Mouse (Mus musculus): ENCODE measurements around the gene Sos2.

DNA sequence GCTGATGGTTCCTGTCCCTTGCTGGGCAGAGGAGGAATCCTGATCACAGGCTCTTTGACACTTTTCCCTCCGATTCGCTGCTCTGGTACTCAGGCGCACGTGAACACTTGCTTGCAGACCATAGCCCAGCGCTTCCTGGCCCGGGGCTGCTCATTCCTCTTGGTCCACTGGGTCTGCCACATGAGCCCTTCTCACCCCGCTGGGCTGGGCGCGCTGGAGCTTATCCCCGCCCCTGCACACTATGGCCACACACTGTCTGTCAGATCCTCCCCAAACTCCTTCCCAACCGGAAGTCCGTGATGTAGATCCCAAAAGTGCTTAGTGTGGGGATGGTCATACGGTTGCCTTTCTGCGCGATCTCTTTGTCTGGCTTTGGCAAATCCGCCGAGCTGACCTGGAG lies 11.8 kb upstream of the Sos2 start:
- TF ChIP-seq CTCF (IDR thresholded peaks at IDR 0.05 in 2 of 3, conservative IDR thresholded peaks at IDR 0.05 in 1 of 3; ENCODE audit: control insufficient read depth in 1 of 3, insufficient read depth in 1 of 3, low read depth in 2 of 3, low read length in 3 of 3, poor library complexity in 1 of 3, severe bottlenecking in 1 of 3) = no peak
- no peak for TF ChIP-seq GABPA (IDR thresholded peaks at IDR 0.05; ENCODE audit: low read depth, low read length)
- TF ChIP-seq POLR2A (IDR thresholded peaks at IDR 0.05; ENCODE audit: control insufficient read depth in 1 of 2, insufficient read depth in 1 of 2, low read depth in 1 of 2, low read length in 2 of 2, poor library complexity in 1 of 2) = no peak
- no peak for TF ChIP-seq TBP (IDR thresholded peaks at IDR 0.05; ENCODE audit: low read depth, low read length)
- no peak for TF ChIP-seq GATA1 (IDR thresholded peaks at IDR 0.05; ENCODE audit: low read depth, low read length)
- TF ChIP-seq USF1 (IDR thresholded peaks at IDR 0.05; ENCODE audit: low read depth, low read length) = no peak
- no peak for TF ChIP-seq MAX (IDR thresholded peaks at IDR 0.05; ENCODE audit: low read length)
- TF ChIP-seq BHLHE40 (IDR thresholded peaks at IDR 0.05; ENCODE audit: borderline replicate concordance, low read depth, low read length) = no peak
- TF ChIP-seq MXI1 (IDR thresholded peaks at IDR 0.05; ENCODE audit: low read depth, low read length) = no peak
- TF ChIP-seq ELF1 (IDR thresholded peaks at IDR 0.05; ENCODE audit: low read depth, low read length) = no peak
- TF ChIP-seq UBTF (IDR thresholded peaks at IDR 0.05; ENCODE audit: borderline replicate concordance, insufficient read depth, low read depth, low read length) = no peak
